Mouse (Mus musculus): ENCODE results near the gene Gm1673. TPM values are rescaled to one million over a fixed set of nuclear protein-coding genes. Genes with fewer than 3 reads are reported as not detected.

Gm1673 gene
- total and polyA plus RNA-seq, 2 experiments from 2014 or later = 692 to 703 TPM

- Histone ChIP-seq H3K27me3 (ENCODE audit: insufficient read depth, low read length) (no peaks in the 10 kb centered on the region), H3K9me3 (ENCODE audit: low read length) (no peaks in the 10 kb centered on the region), H3K9ac (replicated peaks; ENCODE audit: low read length) (peak overlapping the region; percentile 91), H3K4me2 (ENCODE audit: low read depth, low read length) (peak overlapping the region; percentile 72), H3K36me3 (ENCODE audit: insufficient read depth, low read length) (peaks cover 10% of the 10 kb centered on the region), H3K4me3 (ENCODE audit: low read length) (peak overlapping the region; percentile 86), H3K4me1 (ENCODE audit: insufficient read depth, low read length) (peaks cover 23% of the 10 kb centered on the region), H3K27ac (peak overlapping the region; percentile 98)
- no peak for TF ChIP-seq CTCF (IDR thresholded peaks at IDR 0.05; ENCODE audit: low read depth)
- DNase-seq (ENCODE audit: low spot score) (peak; percentile 74), ATAC-seq (peak; percentile 8; the same call in 1 of the 2 replicates)
- 1% methylated on average over 77 of the region's 80 CpGs for WGBS
Measured at GRCm38 (mm10) chr5:33997051-33997741, 14.0 kb downstream of the Gm1673 start.

GRCm38 (mm10) chr5:33997829-33998504 lies 14.7 kb downstream of the Gm1673 start:
- 70% methylated on average over 20 of the region's 20 CpGs for WGBS
- peaks cover 23% of the 10 kb centered on the region for H3K4me1 ChIP-seq (ENCODE audit: insufficient read depth, low read length)
- H3K4me2 ChIP-seq (ENCODE audit: low read depth, low read length) = peak overlapping the region; percentile 72
- peak overlapping the region; percentile 86 for H3K4me3 ChIP-seq (ENCODE audit: low read length)
- DNase-seq (ENCODE audit: low spot score) (no peak), ATAC-seq (no peak)
- no peaks in the 10 kb centered on the region for H3K9me3 ChIP-seq (ENCODE audit: low read length)
- H3K27me3 ChIP-seq (ENCODE audit: insufficient read depth, low read length) = no peaks in the 10 kb centered on the region
- no peak for TF ChIP-seq CTCF (IDR thresholded peaks at IDR 0.05; ENCODE audit: low read depth)
- peak overlapping the region; percentile 91; the same call in 1 of the 2 replicates for H3K9ac ChIP-seq (replicated peaks; ENCODE audit: low read length)
- peak overlapping the region; percentile 98; the same call in 1 of the 2 replicates for H3K27ac ChIP-seq
- H3K36me3 ChIP-seq (ENCODE audit: insufficient read depth, low read length) = peaks cover 10% of the 10 kb centered on the region

- WGBS = 91% methylated on average over 3 of the region's 3 CpGs
- Histone ChIP-seq H3K4me1 (ENCODE audit: insufficient read depth, low read length) (peaks cover 23% of the 10 kb centered on the region), H3K9ac (replicated peaks; ENCODE audit: low read length) (no peak overlapping the region; the same call in 1 of the 2 replicates), H3K27ac (no peak overlapping the region), H3K4me2 (ENCODE audit: low read depth, low read length) (peak overlapping the region; percentile 72), H3K27me3 (ENCODE audit: insufficient read depth, low read length) (no peaks in the 10 kb centered on the region), H3K9me3 (ENCODE audit: low read length) (no peaks in the 10 kb centered on the region), H3K4me3 (ENCODE audit: low read length) (peak overlapping the region; percentile 86), H3K36me3 (ENCODE audit: insufficient read depth, low read length) (peaks cover 10% of the 10 kb centered on the region)
- DNase-seq (ENCODE audit: low spot score) (no peak), ATAC-seq (no peak)
- no peak for TF ChIP-seq CTCF (IDR thresholded peaks at IDR 0.05; ENCODE audit: low read depth)
Measured at GRCm38 (mm10) chr5:33998505-33998877, 15.3 kb downstream of the Gm1673 start.

GRCm38 (mm10) chr5:33999466-34000090 lies 16.3 kb downstream of the Gm1673 start:
- Histone ChIP-seq H3K27me3 (ENCODE audit: insufficient read depth, low read length) (no peaks in the 10 kb centered on the region), H3K27ac (no peak overlapping the region), H3K36me3 (ENCODE audit: insufficient read depth, low read length) (peaks cover 10% of the 10 kb centered on the region), H3K9ac (replicated peaks; ENCODE audit: low read length) (0 out of 2 replicates have a peak overlapping the region, but pooled peaks have one; percentile 9), H3K9me3 (ENCODE audit: low read length) (no peaks in the 10 kb centered on the region), H3K4me2 (ENCODE audit: low read depth, low read length) (0 out of 2 replicates have a peak overlapping the region, but pooled peaks have one; percentile 72), H3K4me1 (ENCODE audit: insufficient read depth, low read length) (peaks cover 23% of the 10 kb centered on the region), H3K4me3 (ENCODE audit: low read length) (no peak overlapping the region)
- no peak for ATAC-seq
- 73% methylated on average over 6 of the region's 6 CpGs for WGBS
- no peak for DNase-seq (ENCODE audit: low spot score)
- TF ChIP-seq CTCF (IDR thresholded peaks at IDR 0.05; ENCODE audit: low read depth) = no peak

- H3K36me3 ChIP-seq (ENCODE audit: insufficient read depth, low read length) = peaks cover 10% of the 10 kb centered on the region
- H3K27ac ChIP-seq = no peak overlapping the region
- no peaks in the 10 kb centered on the region for H3K27me3 ChIP-seq (ENCODE audit: insufficient read depth, low read length)
- peaks cover 23% of the 10 kb centered on the region for H3K4me1 ChIP-seq (ENCODE audit: insufficient read depth, low read length)
- H3K4me3 ChIP-seq (ENCODE audit: low read length) = no peak overlapping the region
- WGBS = 95% methylated on average over 25 of the region's 25 CpGs
- no peak for TF ChIP-seq CTCF (IDR thresholded peaks at IDR 0.05; ENCODE audit: low read depth)
- ATAC-seq = no peak
- DNase-seq (ENCODE audit: low spot score) = no peak
- no peaks in the 10 kb centered on the region for H3K9me3 ChIP-seq (ENCODE audit: low read length)
- H3K9ac ChIP-seq (replicated peaks; ENCODE audit: low read length) = no peak overlapping the region
- H3K4me2 ChIP-seq (ENCODE audit: low read depth, low read length) = no peak overlapping the region
Measured at GRCm38 (mm10) chr5:34000809-34001208, 17.6 kb downstream of the Gm1673 start.

- H3K4me3 ChIP-seq (ENCODE audit: low read length) = no peak overlapping the region
- ATAC-seq = no peak
- peaks cover 10% of the 10 kb centered on the region for H3K36me3 ChIP-seq (ENCODE audit: insufficient read depth, low read length)
- TF ChIP-seq CTCF (IDR thresholded peaks at IDR 0.05; ENCODE audit: low read depth) = no peak
- no peak overlapping the region for H3K9ac ChIP-seq (replicated peaks; ENCODE audit: low read length)
- H3K27ac ChIP-seq = no peak overlapping the region
- no peaks in the 10 kb centered on the region for H3K27me3 ChIP-seq (ENCODE audit: insufficient read depth, low read length)
- WGBS = 100% methylated on average over 1 of the region's 1 CpGs
- H3K4me2 ChIP-seq (ENCODE audit: low read depth, low read length) = no peak overlapping the region
- H3K9me3 ChIP-seq (ENCODE audit: low read length) = no peaks in the 10 kb centered on the region
- H3K4me1 ChIP-seq (ENCODE audit: insufficient read depth, low read length) = peaks cover 23% of the 10 kb centered on the region
- no peak for DNase-seq (ENCODE audit: low spot score)
Measured at GRCm38 (mm10) chr5:34001401-34001800, 18.2 kb downstream of the Gm1673 start.

All from hindbrain, postnatal 0 days (tissue).